Mouse (Mus musculus) ES-E14 (cell line): Measurements from ENCODE around the gene Cmklr1. TPM values are rescaled to one million over a fixed set of nuclear protein-coding genes. Genes with fewer than 3 reads are reported as not detected.

Experiments
- DNase-seq: peaks from one replicate; pipeline ENCODE4 v3.0.0-alpha.2; 2013; ENCODE audit warnings: low read depth, low spot score
- H3K27ac ChIP-seq: 2 replicates; pipeline ENCODE4 v1.5.1; 2012; ENCODE audit warnings: low read depth, mild to moderate bottlenecking, low read length, moderate library complexity, mixed read lengths; ENCODE audit not compliant: poor library complexity, insufficient read depth, severe bottlenecking
- H3K36me3 ChIP-seq: 2 replicates; pipeline ENCODE4 v1.6.1; 2012; ENCODE audit warnings: mild to moderate bottlenecking, low read length, moderate library complexity, mixed read lengths; ENCODE audit not compliant: control insufficient read depth, poor library complexity, insufficient read depth, severe bottlenecking
- H3K4me1 ChIP-seq, 2 experiments: fragments of 150-350 bp in 1 of 2; sonication (generic) in 1 of 2; 2 replicates each; pipeline ENCODE4 v1.6.1; 2012; ENCODE audit warnings: low read length in 2 of 2, mild to moderate bottlenecking in 1 of 2, mixed read lengths in 1 of 2; ENCODE audit not compliant: control insufficient read depth in 2 of 2, insufficient read depth in 2 of 2, poor library complexity in 1 of 2
- H3K4me3 ChIP-seq, 2 experiments: fragments of 150-350 bp in 1 of 2; sonication (generic) in 1 of 2; 2 replicates each; pipeline ENCODE4 v1.5.1; 2012; ENCODE audit warnings: low read length in 2 of 2, low read depth in 1 of 2, mild to moderate bottlenecking in 1 of 2, mixed read lengths in 1 of 2; ENCODE audit not compliant: insufficient read depth in 1 of 2, poor library complexity in 1 of 2, severe bottlenecking in 1 of 2
- H3K9ac ChIP-seq: 2 replicates; pipeline ENCODE4 v1.6.1; 2012; ENCODE audit warnings: low read depth, mild to moderate bottlenecking, low read length, mixed read lengths; ENCODE audit not compliant: poor library complexity, insufficient read depth, severe bottlenecking
- H3K9me3 ChIP-seq: fragments of 150-350 bp; sonication (generic); 2 replicates; pipeline ENCODE4 v1.6.1; 2012; ENCODE audit warnings: low read depth, mild to moderate bottlenecking, low read length; ENCODE audit not compliant: control insufficient read depth, insufficient read depth
- CHD2 ChIP-seq: IDR thresholded peaks from 2 replicates; pipeline ENCODE4 v1.6.1; 2014; ENCODE audit warnings: mild to moderate bottlenecking, low read depth, low read length, inconsistent platforms
- HCFC1 ChIP-seq: IDR thresholded peaks from 2 replicates; pipeline ENCODE4 v1.6.1; 2012; ENCODE audit warnings: low read length, inconsistent platforms, borderline replicate concordance; ENCODE audit not compliant: insufficient read depth
- MAFK ChIP-seq: IDR thresholded peaks from 2 replicates; pipeline ENCODE4 v1.6.1; 2014; ENCODE audit warnings: mild to moderate bottlenecking, low read depth, low read length, inconsistent platforms; ENCODE audit not compliant: insufficient read depth
- ZC3H11A ChIP-seq: IDR thresholded peaks from 2 replicates; pipeline ENCODE4 v1.6.1; 2012; ENCODE audit warnings: low read depth, mild to moderate bottlenecking, inconsistent platforms, low read length, borderline replicate concordance
- ZNF384 ChIP-seq: IDR thresholded peaks from 2 replicates; pipeline ENCODE4 v1.6.1; 2012; ENCODE audit warnings: low read depth, low read length, inconsistent platforms
- in situ Hi-C, 2 experiments: fragments of 600-800 bp; cut with MboI; formaldehyde crosslinking; loops; one replicate each; pipeline ENCODE4 v1.15.1; 2025; ENCODE audit warnings: low sequenced_read_pairs in 2 of 2, inconsistent platforms in 1 of 2; ENCODE audit not compliant: unreplicated experiment in 2 of 2
- total RNA-seq: library from RNA; depleted of rRNA; stranded (reverse); fragments of 300-350 nt; gene quantifications from 2 replicates; pipeline ENCODE4 v1.2.3, GENCODE M21; 2012; rRNA removed

Gene Cmklr1
- 10.4 and 24.4 TPM in 2 replicates for total RNA-seq

- TF ChIP-seq MAFK (no peak), ZC3H11A (no peak), ZNF384 (no peak), HCFC1 (no peak), CHD2 (no peak)
- Histone ChIP-seq H3K4me1 (peaks cover 2 to 17% of the 10 kb centered on the region in 2 experiments; a peak in 2 of 4 replicates), H3K4me3 (peak within 1 kb of the TSS; percentile 35 to 41), H3K9ac (peak within 1 kb of the TSS; percentile 39), H3K9me3 (no peaks in the 10 kb centered on the region), H3K27ac (no peak within 1 kb of the TSS), H3K36me3 (no peaks in the 10 kb centered on the region)
- in situ Hi-C loops: no loop called here
- no peak for DNase-seq
Measured at GRCm38 (mm10) chr5:113650035-113650865, at the start of gene Cmklr1. TSS of gene Cmklr1 (minus strand) at chr5:113650426.

- Histone ChIP-seq H3K27ac (no peak overlapping the region), H3K36me3 (no peaks in the 10 kb centered on the region), H3K9me3 (no peaks in the 10 kb centered on the region), H3K4me1 (peaks cover 7 to 21% of the 10 kb centered on the region in 2 experiments; a peak in 3 of 4 replicates), H3K4me3 (no peak overlapping the region), H3K9ac (no peak overlapping the region)
- no peak for DNase-seq
- TF ChIP-seq ZNF384 (no peak), ZC3H11A (no peak), HCFC1 (no peak), MAFK (no peak), CHD2 (no peak)
- in situ Hi-C loops: no loop called here
Measured at GRCm38 (mm10) chr5:113694415-113694814, 44.2 kb upstream of the Cmklr1 start.

- Histone ChIP-seq H3K4me1 (peaks cover 7 to 21% of the 10 kb centered on the region in 2 experiments; a peak in 3 of 4 replicates), H3K9ac (no peak overlapping the region), H3K36me3 (no peaks in the 10 kb centered on the region), H3K4me3 (no peak overlapping the region), H3K9me3 (no peaks in the 10 kb centered on the region), H3K27ac (no peak overlapping the region)
- TF ChIP-seq MAFK (no peak), HCFC1 (no peak), CHD2 (no peak), ZNF384 (no peak), ZC3H11A (no peak)
- no peak for DNase-seq
- in situ Hi-C loops: no loop called here
Measured at GRCm38 (mm10) chr5:113694000-113694399, 43.8 kb upstream of the Cmklr1 start.

- in situ Hi-C loops: no loop called here
- H3K36me3 ChIP-seq: no peaks in the 10 kb centered on the region
- H3K27ac ChIP-seq: no peak overlapping the region
- H3K9ac ChIP-seq: no peak overlapping the region
- H3K4me1 ChIP-seq: peaks cover 7 to 21% of the 10 kb centered on the region in 2 experiments; a peak in 3 of 4 replicates
- no peak for TF ChIP-seq CHD2
- TF ChIP-seq MAFK: no peak
- no peak for TF ChIP-seq HCFC1
- TF ChIP-seq ZNF384: no peak
- no peak for TF ChIP-seq ZC3H11A
- peak; percentile 70 for DNase-seq
- H3K9me3 ChIP-seq: no peaks in the 10 kb centered on the region
- H3K4me3 ChIP-seq: no peak overlapping the region
Measured at GRCm38 (mm10) chr5:113693196-113693755, 43.0 kb upstream of the Cmklr1 start.
